Mouse (Mus musculus) T-helper 17 cell (primary cell): Measurements from ENCODE around the gene Tex16.

Experiments
- in situ Hi-C, 2 experiments: fragments of 300-600 bp; cut with MboI, MseI; formaldehyde crosslinking; loops; 1 replicate in 1 of 2; 2 replicates in 1 of 2; pipeline ENCODE4 v1.15.1; 2025; ENCODE audit warnings: high pct_unique_total_duplicates in 2 of 2

Tex16 gene

DNA sequence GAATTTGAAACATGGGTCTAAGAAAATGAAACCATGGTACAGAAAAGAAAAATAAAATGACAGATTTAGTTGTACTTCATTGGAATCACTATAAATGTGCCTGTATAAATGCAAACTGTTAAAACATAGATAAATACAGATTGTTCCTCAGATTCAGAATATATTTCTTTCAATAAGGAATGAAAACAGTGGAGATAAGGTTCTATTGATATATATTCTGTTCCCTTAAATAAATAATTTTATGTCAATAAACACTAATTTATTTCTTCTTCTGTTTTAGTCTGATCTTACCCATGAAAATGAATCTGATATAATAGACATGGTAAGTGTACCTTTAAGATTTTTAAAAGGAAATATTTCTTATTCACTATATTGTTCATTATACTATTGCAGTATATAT lies at the start of gene Tex16:
Gene Tex16 (plus strand): TSS at position 301 of the 400 bp plus-strand sequence.
- in situ Hi-C loops, result no loop called here

DNA sequence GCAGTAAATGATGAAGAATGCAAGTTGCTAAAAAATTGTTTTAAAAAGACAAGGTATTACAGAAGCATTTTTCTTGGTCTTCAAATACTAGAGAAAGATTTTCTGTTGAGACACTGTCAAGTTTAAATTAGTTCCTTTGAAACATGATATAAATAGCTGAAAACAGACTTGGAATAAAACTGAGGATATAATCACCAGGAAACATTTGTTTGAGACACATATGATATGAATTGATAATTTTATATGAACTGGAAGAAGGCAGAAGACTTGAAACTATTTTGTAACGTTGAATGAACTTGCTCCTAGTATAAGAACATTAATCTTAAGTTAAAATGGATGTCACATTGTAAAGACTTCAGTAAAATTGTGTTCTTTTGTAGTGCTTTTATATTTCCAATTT lies 11.1 kb upstream of the Tex16 start:
- in situ Hi-C loops, result no loop called here
